Mouse (Mus musculus) c-Kit-negative CD71-positive TER-119-positive erythroid progenitor cells, embryonic 14.5 days (primary cell): ENCODE measurements around the gene Fam216a.
"Not testable (repeated sequence)": the region's sequence is repeated elsewhere in the genome, so short reads cannot be mapped to it uniquely, and the experiment has no call there.

Experiments used
- DNase-seq: peaks from one replicate; pipeline ENCODE4 v3.0.0-alpha.2; 2013; ENCODE audit warnings: low read depth, low spot score

Fam216a gene

DNA sequence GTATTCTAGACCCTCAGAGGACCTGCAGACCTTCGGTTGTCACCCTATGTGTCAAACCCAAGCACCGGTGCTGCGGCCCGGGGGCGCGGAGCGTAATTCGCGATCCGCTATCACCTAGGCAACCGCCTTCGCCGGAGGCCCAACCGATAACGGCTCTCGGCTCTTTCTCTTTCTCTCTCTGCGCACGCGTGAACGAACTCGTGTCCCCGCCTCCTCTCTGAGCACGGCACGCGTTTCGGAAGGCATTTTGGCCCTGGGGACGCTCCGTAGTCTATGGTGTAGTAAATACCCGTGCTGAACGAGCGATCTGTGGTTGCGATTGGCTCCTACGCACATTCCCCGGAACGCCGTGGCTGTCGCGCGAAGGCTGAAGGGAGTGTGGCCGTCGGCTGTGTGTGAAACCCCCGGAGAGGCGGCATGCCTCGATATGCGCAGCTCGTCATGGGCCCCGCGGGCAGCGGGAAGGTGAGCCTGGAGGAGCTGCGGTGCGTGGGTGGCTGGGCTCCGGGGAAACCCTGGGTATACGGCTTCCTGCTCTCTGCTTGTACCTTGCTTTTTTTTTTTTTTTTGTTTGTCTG, at the start of gene Fam216a:
Fam216a (minus strand) TSS at position 173 of the 578 bp plus-strand sequence.
- peak; percentile 100 for DNase-seq

DNA sequence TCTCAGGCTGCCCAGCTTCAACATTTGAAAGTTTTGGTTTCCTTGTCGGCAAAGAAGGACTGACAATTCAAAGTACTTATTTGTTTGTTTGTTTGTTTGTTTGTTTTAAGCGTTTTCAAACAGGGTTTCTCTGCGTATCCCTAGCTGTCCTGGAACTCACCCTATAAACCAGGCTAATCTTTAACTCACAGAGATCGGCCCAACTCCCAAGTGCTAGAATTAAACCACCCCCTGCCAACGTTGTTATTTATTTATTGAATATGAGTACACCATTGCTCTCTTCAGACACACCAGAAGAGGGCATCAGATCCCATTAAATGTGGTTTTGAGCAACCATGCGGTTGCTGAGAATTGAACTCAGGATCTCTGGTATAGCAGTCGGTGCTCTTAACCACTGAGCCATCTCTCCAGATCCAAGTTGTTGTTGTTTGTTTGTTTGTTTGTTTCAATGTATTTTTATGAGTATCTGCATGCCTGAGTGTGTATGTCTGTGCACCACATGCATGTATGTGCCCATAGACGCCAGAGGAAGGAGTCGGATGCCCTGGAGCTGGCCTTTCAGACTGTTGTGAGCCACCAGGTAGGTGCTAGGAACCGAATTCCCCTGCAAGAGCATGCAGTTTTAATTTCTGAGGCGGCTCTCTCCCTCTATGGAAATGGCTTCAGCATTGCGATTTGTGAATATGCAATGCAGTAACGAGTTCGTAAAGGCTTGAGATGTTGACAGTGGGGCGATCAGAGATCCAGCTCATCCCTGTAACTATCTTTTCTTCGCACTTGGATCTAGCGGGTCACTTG, 49.3 kb upstream of the Fam216a start, which contains the start of gene Anapc7:
Anapc7 (plus strand) TSS at position 423 of the 798 bp plus-strand sequence.
- DNase-seq = no peak

DNA sequence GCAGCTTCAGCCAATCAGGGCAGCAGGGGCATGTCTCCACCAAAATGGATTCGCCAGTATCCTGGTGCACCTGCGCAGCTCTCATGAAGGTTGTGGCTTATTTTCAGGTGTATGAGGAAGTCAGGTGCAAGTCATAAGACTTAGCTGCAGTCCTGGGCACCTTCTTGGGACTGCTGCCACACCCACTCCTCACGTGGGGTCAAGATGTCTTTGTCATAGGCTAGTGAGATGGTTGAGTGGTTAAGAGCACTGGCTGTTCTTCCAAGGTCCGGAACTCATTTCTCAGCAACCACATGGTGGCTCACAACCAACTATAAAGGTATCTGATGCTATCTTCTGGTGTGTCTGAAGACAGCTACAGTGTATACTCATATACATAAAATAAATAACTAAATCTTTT, 48.5 kb upstream of the Fam216a start:
- DNase-seq = not testable (repeated sequence)

DNA sequence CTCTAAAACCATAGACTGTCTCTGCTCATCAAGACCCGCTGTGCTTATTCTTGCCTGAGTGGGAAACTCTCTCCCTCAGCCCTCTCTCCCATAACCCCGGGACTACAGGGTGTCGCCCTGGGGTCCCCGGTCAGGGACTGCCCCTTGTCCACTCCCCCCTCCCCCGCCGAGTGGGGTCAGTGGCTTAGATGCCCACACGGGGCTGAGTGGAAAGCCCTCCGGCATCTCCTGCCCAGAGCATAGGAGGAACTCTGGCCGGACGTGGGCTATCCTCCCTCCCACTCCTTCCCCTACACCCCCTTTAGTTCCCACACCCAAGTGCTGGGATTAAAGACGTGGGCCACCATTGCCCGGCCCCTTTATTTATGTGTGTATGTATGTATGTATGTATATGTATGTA, 43.3 kb upstream of the Fam216a start:
- DNase-seq = no peak

- no peak for DNase-seq
These were observed 42.2 kb upstream of the Fam216a start for GRCm38 (mm10) chr5:122414351-122414750.

DNA sequence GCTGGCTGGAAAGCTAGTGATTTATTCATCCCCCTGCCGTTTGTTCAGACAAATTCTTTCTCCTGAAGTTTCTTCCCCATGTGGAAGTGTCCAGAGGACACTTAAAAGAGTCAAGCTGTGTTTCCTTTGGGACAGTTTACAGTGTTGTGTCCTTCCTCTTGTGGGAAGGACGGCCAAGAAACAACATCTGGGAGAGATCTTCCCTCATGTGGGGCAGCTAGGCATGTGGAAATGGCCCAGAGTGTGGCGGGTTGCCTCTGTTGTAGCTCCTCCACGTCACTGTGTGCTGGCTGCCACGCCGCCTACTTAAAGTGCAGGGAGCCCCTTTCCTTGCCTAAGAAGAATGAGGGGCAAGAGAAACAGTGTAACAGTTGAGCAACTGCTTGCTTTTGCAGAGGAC, 40.7 kb upstream of the Fam216a start:
- DNase-seq = no peak

- DNase-seq = no peak
These were observed 39.7 kb upstream of the Fam216a start for GRCm38 (mm10) chr5:122411892-122412291.

DNA sequence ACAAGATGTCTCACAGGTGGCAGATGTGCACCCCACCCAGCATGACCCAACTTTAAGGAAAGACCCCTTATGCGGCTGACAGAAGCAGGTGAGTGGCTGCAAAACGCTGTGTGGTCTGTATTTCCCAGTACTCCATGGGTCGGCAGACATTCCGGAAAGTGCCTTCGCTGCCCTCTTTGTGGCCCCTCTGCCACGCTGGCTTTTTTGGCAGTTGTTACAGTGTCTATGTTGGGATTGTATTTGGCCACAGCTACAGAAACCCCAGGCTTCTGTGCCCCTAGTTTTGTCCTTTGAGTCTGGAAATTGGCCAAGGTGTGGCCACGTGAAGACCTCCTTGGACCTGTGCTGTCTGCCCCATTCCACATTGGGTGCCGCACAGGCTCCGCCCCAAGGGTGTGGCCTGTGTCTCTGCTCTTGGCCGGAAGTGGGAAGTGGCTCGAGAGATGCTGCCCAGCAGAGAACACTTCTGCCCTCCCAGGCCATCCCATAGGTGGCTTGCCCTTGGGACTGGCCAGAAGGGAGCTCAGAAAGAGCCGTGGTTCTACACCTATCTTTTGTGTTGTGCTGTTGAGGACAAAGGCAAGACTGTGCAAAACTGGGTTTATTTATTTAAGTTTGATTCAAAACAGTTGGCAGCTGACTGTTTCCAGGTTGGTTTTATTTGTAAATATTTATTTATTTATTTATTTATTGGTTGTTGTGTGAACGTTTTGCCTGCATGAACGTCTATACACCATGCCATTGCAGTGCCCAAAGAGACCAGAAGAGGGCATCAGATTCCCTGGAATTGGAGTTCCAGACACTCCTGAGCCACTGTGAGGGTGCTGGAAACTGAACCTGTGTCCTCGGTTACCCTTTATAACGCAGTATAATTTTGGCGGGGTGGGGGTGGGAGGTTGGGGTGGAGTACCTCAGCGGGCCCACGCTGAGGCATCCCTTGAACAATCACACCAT, 37.8 kb upstream of the Fam216a start:
- DNase-seq = no peak

DNA sequence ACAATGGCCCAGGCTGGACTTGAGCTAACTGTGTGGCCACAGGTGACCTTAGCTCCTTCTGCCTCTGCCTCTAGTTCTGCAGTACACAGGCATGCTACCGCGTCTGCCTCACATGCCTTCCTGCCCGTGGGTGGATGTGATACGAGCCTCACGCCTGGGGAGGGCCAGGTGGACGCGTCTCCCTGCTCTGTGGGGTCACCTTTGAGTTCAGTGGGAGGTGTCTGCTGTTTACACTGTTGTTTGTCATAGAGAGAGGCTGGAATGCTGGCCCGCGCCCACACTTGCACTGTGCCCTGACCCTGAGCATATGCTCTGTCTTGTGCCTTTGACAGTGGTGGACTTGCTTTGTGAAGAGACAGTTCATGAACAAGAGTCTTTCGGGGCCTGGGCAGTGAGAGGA, 33.4 kb upstream of the Fam216a start:
- DNase-seq = no peak

DNA sequence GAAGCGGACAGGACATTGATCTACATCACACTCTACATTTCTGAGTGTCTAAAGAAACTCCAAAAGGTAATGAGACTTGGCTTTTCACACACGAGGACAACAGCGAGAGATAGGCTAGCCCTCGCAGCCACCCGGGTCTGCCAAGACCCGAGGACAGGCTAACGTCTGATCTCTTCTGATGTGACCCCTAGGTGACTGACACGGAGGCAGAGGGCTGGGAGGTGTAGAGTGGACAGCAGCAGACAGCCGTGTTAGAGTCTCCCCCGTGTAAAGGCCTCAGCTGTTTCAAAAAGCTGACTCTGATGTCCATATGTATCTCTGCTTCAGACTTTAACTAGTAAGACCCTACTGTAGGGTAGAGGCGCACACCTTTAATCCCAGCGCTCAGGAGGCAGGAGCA, 31.2 kb upstream of the Fam216a start:
- DNase-seq = no peak

DNA sequence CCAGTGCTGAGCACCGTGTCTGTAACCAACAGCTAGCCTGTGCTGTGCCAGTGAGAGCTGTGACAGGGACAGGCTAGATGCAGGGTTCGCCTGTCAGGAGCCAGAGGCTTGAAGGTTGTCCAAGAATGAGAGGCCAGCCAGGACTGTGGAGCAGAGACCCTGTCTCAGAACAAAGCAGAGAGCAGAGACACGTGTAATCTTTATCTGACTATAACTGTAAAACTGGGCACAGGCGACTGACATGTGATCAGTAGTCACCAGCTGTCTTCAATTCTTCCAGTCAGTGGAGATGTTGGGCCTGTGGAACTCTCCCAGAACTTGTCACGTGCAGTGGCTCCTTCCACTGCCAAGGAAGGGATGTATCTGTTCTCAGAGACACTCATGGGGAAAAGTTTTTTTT, 30.6 kb upstream of the Fam216a start:
- DNase-seq = no peak

DNA sequence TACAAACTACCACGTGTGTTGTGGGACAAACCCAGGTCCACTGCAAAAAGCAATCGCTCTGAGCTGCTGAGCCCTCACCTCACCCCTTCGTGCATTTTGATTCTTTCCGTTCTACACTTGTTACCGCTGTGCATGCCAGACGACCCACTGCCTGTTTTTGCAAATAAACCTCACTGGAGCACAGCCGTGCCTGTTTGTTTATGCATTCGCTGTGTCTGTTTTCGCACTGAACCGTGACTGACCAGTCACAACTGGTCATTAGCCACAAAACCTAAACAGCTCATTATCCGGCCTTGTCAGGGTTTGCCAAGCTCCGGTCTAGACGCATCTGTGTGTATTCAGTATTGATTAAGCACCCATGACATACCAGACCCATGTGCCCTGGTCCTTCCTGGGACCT, 30.0 kb upstream of the Fam216a start:
- no peak for DNase-seq

- peak; percentile 35 for DNase-seq
These were observed 29.1 kb upstream of the Fam216a start for GRCm38 (mm10) chr5:122401303-122401640.

DNA sequence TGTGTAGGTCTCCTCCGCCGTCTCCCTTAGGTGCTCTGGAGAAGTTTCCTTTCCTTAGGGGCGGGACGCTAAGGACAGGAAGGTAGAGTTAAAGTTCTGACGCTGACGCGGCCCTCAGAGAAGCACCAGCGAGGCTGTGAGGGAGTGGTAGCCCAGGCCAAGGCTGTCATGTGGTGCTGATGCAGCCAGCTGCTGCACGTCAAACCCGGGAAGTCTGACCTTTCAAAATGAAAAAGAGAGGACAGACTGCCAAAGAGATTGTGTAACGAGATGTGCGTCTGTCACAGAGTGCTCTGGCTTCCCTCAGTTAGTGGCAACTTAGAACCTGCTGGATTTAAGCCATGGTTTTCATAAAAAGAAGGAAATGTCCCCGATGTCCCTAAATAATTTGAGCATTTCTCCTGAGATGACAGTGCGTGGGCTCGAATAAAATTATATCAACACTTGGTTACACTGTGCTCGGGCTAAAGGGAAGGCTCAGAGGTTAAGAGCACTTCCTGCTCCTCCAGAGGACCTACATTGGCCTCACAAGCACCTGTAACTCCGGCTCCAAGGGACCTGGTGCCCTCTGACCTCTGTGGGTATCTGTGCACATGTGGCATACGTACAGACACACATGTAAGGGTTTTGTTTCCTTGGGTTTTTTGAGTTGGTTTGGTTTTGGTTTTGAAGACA, 28.6 kb upstream of the Fam216a start:
- DNase-seq = no peak

DNA sequence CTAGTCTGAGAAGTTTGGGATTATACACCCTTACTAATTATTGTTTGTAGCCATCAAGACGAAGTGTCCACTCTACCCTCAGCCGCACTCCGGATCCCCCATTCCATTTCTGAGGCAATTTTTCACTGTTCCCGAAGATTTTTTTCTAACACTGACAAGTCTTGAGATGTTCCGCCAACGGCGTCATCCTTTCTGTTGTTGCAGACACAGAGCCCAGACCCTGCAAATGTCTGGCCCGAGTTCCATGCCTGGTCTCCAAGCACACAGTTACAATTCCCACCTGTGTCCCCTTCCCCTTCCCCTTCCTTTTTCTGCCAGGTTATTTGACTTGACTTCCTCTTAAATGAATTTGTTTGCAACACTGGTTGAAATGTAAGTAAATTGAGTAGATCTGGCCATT, 27.7 kb upstream of the Fam216a start:
- DNase-seq = no peak

- no peak for DNase-seq
These were observed 25.3 kb upstream of the Fam216a start for GRCm38 (mm10) chr5:122397495-122397894.

DNA sequence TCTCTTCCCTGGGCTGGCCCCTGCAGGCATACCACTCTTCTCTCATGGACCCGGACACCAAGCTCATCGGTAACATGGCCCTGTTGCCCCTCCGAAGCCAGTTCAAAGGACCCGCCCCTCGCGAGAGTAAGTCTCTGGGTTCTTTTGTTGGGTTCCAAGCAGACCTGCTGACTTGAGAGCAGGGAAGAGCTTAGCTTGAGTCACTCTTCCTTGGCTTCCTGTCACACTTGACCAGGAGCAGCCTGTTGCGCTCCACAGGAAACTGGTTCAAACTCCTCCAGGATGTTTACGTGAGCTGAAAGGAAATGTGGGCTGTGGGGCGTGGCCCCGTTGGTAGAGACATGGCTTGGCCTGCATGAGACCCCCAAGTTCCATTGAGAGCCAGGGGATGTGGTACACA, 24.6 kb upstream of the Fam216a start:
- no peak for DNase-seq

GRCm38 (mm10) chr5:122393887-122394286, 21.7 kb upstream of the Fam216a start:
- peak; percentile 65 for DNase-seq

DNA sequence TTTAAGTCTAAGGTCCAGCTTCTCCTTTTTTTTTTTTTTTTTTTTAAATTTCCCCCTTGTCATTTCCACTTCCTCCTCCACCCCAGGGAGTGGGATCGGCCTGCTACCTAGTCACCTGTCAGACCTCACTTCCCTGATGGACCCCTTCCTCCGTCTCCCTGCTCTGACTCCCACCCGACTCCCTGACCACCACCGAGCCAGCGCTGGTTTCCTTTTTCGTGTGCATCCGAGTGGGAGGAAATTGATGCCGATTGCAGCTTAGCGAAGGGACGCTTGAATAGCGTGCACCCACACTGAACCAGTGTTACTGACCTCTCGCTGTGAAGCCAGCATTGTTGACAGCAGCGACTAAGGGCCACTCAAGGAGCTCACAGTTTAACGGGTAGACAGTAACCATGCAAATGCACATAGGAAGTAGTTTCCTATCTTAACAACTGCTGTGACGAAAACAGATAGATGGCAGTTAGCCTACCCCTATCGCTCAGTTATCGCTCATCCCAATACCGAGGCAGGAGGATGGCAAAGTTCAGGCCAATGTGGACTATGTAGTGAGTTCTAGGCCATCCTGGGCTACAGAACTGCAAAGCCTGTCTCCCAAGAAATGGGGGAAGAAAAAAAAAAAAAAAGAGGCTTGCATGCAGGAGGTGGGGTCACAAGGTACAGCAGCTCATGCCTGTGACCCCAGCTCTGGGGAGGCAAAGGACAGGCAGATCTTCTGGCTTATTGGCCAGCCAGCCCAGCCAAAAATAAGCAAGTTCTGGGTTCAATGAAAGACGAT, 20.3 kb upstream of the Fam216a start:
- DNase-seq = no peak

DNA sequence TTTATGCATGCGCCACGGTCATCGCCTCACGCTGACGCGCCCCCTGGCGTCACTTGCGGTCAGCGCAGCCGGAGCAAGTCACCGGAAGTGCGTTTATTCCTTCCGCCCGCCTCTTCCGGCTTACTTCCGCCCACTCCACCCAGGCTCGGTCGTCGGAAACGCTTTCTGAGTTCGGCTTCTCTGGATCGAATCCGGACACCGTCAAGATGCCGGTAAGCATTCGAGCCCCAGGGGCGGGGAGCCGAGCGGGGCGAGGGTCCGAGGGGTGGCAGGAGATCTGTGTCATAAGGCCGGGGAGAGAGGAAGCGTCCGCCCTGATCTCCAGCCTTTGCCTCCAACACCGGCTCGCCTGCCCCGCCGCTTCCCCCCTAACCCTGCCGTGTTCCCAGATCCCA, 19.6 kb upstream of the Fam216a start, which contains the start of gene Arpc3:
Arpc3 (plus strand) TSS at position 93 of the 395 bp plus-strand sequence.
- peak; percentile 83 for DNase-seq
